Mouse (Mus musculus): ENCODE measurements at regions not wholly inside any gene's neighbourhood (a gene's known extent, or its start where the extent isn't known, plus 50 kb on each side); places are given as distances from the start of the nearest gene placed in this dataset.

- DNase-seq = no peak
Observed at GRCm38 (mm10) chr4:84805431-84805830, 78.7 kb upstream of the Cntln start.

- DNase-seq = no peak
Observed at GRCm38 (mm10) chr4:84793156-84793919, 90.8 kb upstream of the Cntln start.

- DNase-seq = peak; percentile 25 to 42
Observed at GRCm38 (mm10) chr4:84786583-84786982, 97.5 kb upstream of the Cntln start.

DNA sequence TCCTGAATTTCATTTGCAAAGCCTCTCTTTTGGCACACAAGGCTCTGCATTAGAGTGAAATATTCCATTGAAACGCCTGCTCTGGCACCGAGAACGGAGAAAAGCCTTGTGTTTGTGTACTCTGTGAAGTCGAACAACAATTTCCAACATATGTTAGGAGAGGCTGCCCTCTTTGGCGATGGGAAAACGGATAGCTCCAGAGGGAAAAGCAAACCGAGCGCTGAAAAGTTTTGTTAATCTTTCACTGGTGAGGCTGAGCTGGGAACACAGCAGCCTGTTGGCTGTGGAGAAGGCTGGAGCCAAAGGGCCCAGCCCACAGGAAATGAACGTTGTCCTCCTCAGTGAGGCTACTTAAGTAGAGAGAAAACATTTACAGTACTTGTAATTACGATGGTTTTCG, 93.1 kb upstream of the Bnc2 start:
- DNase-seq = peak; percentile 6 to 10

DNA sequence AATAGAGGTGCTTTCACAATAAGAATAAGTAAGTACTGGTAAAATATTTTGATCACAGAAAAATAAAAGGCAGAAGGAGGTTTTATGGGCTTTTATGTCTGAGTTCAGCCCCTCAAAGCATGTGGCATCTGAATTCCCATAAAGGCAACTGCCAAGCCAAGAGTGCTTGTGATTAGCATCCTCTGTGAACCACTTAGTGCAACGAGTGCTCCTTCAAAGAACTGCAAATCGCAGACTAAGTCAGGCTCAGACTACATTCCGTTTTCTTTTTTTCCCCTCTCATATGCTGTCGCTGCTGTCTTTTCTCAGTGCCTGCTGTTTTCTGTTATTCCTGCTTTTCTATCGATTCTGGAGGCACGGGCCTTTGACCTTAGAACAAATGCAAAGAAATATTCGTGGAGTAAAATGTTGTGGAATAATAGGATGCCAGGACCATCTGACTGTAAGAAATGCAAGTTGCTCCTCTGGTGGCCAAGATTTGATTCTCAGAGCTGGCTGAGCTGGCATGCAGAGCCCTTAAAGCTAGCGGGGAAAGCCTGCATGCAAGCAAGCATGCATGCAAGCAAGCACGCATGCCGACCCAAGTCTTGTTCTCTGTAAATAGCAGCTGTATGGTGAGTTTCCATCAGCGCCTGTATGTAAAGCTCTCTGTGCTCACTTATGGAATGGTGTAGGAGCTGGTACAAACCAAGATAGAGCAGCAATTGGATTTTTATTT, 91.8 kb upstream of the Bnc2 start:
- DNase-seq = no peak

DNA sequence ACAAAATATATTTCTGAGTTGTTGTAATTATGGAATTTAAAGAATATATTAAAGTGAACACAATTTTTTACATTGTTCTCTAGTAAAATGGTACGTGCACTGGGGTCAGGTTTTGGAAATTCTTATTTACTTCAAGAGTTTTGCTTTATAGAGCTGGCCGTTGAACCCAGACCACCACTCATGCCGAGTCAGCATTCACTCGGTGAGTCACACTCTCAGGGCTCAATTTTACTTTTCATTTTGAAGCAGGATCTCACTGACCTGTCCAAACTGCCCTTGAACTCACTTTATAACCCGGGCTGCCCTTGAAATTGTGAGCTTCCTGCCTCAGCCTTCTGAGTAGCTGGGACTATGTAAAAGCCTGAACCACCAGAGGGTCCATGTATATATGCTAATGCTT, 82.1 kb upstream of the Bnc2 start:
- DNase-seq = no peak

DNA sequence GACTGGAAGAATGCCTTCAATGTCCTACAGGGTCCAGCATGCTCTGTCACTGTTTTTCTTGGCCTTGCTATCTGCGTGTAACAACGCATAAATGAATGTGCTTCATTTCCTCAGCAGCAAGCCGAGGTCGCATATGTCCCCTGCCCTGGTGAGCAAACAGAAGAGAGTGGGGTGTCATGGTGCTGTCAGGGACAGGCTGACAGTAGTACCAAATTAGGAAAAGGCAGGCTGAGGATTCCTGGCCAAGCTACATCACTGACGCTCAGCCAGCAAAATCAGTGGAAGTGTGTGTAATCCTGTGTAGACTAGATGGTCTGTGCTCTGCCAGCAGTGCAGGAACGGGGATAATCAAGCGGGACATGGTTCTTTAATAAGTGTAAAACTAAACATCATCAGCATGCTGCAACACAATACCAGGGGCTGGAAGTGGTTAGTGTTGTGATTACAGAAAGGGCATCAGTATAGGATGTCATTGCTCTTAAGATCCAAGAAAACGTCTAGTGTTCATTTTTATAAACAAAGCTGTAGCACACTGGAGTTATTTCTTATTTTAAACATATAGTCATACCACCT, 77.6 kb upstream of the Bnc2 start:
- peak; percentile 8 for DNase-seq

DNA sequence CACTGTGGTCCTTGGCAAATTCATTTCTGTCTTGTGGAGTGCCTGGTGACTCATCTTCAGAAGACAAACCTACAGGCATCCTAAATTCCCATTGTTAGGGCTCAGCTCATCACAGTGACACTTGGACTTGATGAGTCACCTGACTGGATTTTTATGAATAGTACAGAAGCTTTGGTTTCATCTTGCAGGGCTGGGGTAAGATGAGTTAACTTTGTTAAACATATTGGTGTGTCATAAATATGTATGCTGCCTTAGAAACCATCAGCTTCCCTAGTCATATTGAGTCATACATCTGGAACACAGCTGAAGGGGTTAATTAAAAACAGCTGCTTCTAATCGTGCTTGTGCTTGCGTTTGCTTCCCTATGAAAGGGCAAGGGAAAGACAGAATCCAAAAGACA, 66.2 kb upstream of the Bnc2 start:
- no peak for DNase-seq

DNA sequence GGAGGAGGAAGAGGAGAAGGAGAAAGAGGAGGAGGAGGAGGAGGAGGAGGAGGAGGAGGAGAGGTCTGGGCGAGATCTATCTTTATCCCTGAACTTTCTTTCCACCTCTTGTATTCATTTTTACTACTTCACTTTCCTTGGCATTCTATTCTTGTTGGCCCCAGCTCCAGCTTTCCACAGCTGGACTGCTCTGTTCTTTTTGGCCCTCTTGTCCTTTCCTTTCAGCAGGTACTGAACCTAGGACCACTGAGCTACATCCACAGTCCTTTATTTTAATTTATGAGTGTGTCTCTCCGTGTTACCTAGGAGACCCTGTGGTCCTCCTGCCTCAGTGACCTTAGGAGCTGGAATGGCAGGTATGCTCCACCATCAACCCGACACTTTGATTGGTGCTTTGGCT, 65.7 kb upstream of the Bnc2 start:
- DNase-seq = no peak
